Mouse (Mus musculus) intestine, embryonic 16.5 days (tissue): ENCODE data around the gene Sdhaf3. TPM values are rescaled to one million over a fixed set of nuclear protein-coding genes. Genes with fewer than 3 reads are reported as not detected.

Experiments used
- ATAC-seq: fragments of 200-750 bp; cut with Nextera tagmentation; 2 replicates; pipeline ENCODE4 v1.8.0; 2017; ENCODE audit warnings: moderate TSS enrichment, moderate library complexity
- H3K27ac ChIP-seq: fragments of 300-500 bp; sonication (generic); 2 replicates; pipeline ENCODE4 v1.5.1; 2014; ENCODE audit warnings: mild to moderate bottlenecking, low read length
- H3K27me3 ChIP-seq: fragments of 300-500 bp; sonication (generic); replicated peaks from 2 replicates; pipeline ENCODE4 v1.6.1; 2014; ENCODE audit warnings: low read length, control low read depth, mixed read lengths; ENCODE audit not compliant: control insufficient read depth, insufficient read depth
- H3K36me3 ChIP-seq: fragments of 300-500 bp; sonication (generic); 2 replicates; pipeline ENCODE4 v1.6.1; 2014; ENCODE audit warnings: low read length, control low read depth; ENCODE audit not compliant: control insufficient read depth, insufficient read depth
- H3K4me1 ChIP-seq: fragments of 300-500 bp; sonication (generic); 2 replicates; pipeline ENCODE4 v1.6.1; 2014; ENCODE audit warnings: low read length, control low read depth, mixed read lengths; ENCODE audit not compliant: control insufficient read depth, insufficient read depth
- H3K4me2 ChIP-seq: fragments of 300-500 bp; sonication (generic); 2 replicates; pipeline ENCODE4 v1.6.1; 2014; ENCODE audit warnings: low read depth, low read length, control low read depth
- H3K4me3 ChIP-seq: fragments of 300-500 bp; sonication (generic); 2 replicates; pipeline ENCODE4 v1.5.1; 2014; ENCODE audit warnings: mild to moderate bottlenecking, low read length
- H3K9ac ChIP-seq: fragments of 300-500 bp; sonication (generic); 2 replicates; pipeline ENCODE4 v1.6.1; 2014; ENCODE audit warnings: low read depth, low read length
- H3K9me3 ChIP-seq: fragments of 300-500 bp; sonication (generic); 2 replicates; pipeline ENCODE4 v1.6.1; 2016; ENCODE audit warnings: low read length, control low read depth; ENCODE audit not compliant: control insufficient read depth
- WGBS: fragments of 180-500 bp; shearing (Covaris S2); extraction: QIAGEN DNeasy Blood & Tissue Kit; methylation state at CpG from one replicate; pipeline ENCODE4 v1.1.7; 2014; 5-methylcytosine and 5-hydroxymethylcytosine counted together
- polyA plus RNA-seq: library from polyadenylated mRNA; unstranded; fragments of >200 nt; fragmentation: Nextera tagmentation; extraction: Ambion mirVana; gene quantifications from 2 replicates; pipeline ENCODE4 v1.2.1, GENCODE M21; 2015

The Sdhaf3 gene
- polyA plus RNA-seq, 1 experiment from 2014 or later = 6.0 TPM

DNA sequence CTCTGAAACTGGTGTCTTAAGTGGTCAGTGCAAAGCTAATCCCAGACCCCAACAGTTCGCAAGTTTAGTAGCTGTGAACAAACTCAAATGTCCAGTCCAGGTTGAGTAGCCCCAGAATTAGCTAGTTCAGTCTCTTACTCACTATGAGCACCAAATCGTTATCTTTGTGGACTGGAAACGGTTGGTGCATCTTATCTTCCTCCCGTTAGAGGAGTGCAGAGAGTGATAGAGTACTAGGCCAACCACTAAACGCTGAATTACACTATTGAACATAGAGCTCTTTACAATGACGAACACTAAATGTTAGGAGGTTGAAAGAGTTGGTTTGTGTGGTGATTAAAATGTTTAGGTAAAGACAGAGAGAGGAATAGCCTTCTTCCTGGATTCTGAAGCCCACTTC is 82.3 kb downstream of the Sdhaf3 start:
- Histone ChIP-seq H3K27me3 (no peaks in the 10 kb centered on the region), H3K4me1 (no peaks in the 10 kb centered on the region), H3K36me3 (no peaks in the 10 kb centered on the region), H3K9me3 (no peaks in the 10 kb centered on the region), H3K9ac (no peak overlapping the region), H3K4me2 (no peak overlapping the region), H3K27ac (no peak overlapping the region), H3K4me3 (no peak overlapping the region)
- WGBS = 84% methylated on average over 6 of the region's 6 CpGs
- ATAC-seq = no peak

DNA sequence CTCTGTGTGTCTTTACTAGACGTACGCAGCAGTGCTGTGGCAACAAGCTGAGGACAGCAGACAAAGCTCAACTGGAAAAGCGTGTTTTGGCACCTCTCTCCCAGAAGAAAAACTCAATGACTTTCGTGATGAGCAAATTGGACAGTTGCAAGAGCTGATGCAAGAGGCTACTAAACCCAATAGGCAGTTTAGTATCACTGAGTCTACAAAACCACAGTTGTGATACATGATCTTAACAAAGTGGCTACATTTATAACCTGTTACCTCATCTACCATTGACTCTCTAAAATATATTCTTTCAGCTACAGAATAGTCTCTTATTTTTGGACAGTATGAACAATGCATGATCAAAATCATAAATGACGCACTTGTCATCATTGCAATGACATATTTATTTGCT is 83.0 kb downstream of the Sdhaf3 start:
- Histone ChIP-seq H3K4me3 (no peak overlapping the region), H3K27me3 (no peaks in the 10 kb centered on the region), H3K4me2 (no peak overlapping the region), H3K36me3 (no peaks in the 10 kb centered on the region), H3K9me3 (no peaks in the 10 kb centered on the region), H3K4me1 (no peaks in the 10 kb centered on the region), H3K9ac (no peak overlapping the region), H3K27ac (no peak overlapping the region)
- no peak for ATAC-seq
- WGBS = 90% methylated on average over 5 of the region's 5 CpGs

DNA sequence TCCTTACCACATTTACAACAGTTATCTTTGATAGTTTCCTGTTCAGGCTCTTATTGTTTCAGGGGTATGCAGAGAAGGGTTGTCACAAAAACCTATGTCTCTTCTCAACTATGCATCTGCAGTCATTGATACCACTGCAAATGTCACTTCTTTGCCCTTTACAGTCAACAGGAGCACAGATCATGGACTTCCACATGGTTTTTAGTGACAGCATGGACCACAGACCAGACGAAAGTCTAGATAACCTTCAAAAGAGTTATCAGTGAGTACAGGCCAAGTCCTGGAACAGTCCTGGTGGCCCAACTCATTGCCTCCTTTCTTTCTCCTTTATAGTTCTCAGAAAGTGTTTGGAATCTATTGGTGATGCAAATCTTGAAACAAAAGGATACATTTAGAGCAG is 86.1 kb downstream of the Sdhaf3 start:
- Histone ChIP-seq H3K4me2 (no peak overlapping the region), H3K27ac (no peak overlapping the region), H3K9ac (no peak overlapping the region), H3K9me3 (no peaks in the 10 kb centered on the region), H3K4me1 (no peaks in the 10 kb centered on the region), H3K27me3 (no peaks in the 10 kb centered on the region), H3K36me3 (no peaks in the 10 kb centered on the region), H3K4me3 (no peak overlapping the region)
- WGBS = 81% methylated on average over 1 of the region's 1 CpGs
- ATAC-seq = no peak

DNA sequence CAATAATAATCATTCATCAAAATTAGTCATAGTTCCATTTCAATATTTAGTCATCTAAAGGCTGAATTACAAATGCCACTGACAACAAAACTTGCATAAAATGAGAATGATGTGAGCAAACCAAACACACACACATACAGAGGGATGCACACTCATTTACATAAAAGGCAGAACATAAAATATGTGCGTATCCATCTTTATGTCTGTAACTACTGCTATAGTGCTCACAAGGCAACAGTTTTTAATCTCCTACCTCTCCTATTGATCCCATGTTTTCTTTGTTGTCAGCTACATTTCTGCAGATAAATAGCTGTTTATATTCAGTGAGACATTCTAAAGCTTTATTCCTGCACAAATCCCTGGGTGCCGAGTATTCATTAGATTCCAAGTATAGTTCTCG is 107.0 kb downstream of the Sdhaf3 start:
- H3K9ac ChIP-seq = no peak overlapping the region
- H3K4me2 ChIP-seq = no peak overlapping the region
- H3K4me1 ChIP-seq = no peaks in the 10 kb centered on the region
- WGBS = 90% methylated on average over 3 of the region's 3 CpGs
- H3K27ac ChIP-seq = no peak overlapping the region
- no peaks in the 10 kb centered on the region for H3K9me3 ChIP-seq
- no peak overlapping the region for H3K4me3 ChIP-seq
- H3K27me3 ChIP-seq = no peaks in the 10 kb centered on the region
- no peaks in the 10 kb centered on the region for H3K36me3 ChIP-seq
- ATAC-seq = no peak

DNA sequence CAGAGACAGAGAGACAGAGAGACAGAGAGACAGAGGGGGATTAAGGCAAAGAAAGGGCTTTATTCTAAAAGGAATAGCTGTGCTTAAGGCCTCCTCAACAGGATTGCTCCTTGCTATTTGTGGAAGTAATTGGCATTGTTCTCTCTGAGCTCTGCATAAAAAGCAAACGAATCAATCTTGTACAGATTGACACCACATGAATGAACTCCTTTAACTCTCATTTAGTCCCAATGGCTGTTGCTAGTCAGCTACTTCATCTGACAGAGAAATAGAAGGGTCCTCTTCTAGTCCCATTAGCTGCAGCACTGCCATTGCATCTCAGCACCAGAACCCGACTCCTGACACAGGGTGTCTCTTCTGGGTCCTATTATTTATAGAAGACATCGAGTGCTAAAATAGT is 113.0 kb downstream of the Sdhaf3 start:
- H3K36me3 ChIP-seq = no peaks in the 10 kb centered on the region
- no peaks in the 10 kb centered on the region for H3K9me3 ChIP-seq
- no peaks in the 10 kb centered on the region for H3K4me1 ChIP-seq
- H3K4me3 ChIP-seq = no peak overlapping the region
- no peak overlapping the region for H3K27ac ChIP-seq
- H3K9ac ChIP-seq = no peak overlapping the region
- ATAC-seq = no peak
- no peak overlapping the region for H3K4me2 ChIP-seq
- WGBS = 66% methylated on average over 3 of the region's 3 CpGs
- H3K27me3 ChIP-seq = no peaks in the 10 kb centered on the region

DNA sequence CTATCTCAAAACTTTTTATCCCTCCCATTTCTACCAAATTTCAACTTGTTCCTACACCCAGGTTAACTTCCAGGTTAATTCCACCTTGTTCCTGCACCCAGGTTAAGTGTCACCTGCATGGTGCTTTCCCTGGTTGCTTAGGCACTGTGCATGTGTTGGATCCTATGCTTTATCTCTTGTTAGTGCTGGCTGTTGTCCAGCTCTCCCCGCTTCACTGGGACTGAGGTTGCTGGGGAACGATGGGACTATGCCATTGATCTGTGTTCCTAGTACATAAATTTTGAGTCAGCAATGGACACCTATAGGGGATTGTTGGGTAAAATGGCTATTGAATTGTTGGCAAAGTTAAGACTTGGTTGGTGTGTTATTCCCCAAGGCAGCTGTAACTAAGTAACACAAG is 113.7 kb downstream of the Sdhaf3 start:
- Histone ChIP-seq H3K36me3 (no peaks in the 10 kb centered on the region), H3K4me3 (no peak overlapping the region), H3K4me2 (no peak overlapping the region), H3K4me1 (no peaks in the 10 kb centered on the region), H3K9ac (no peak overlapping the region), H3K27me3 (no peaks in the 10 kb centered on the region), H3K9me3 (no peaks in the 10 kb centered on the region), H3K27ac (no peak overlapping the region)
- no peak for ATAC-seq
- 53% methylated on average over 2 of the region's 2 CpGs for WGBS

DNA sequence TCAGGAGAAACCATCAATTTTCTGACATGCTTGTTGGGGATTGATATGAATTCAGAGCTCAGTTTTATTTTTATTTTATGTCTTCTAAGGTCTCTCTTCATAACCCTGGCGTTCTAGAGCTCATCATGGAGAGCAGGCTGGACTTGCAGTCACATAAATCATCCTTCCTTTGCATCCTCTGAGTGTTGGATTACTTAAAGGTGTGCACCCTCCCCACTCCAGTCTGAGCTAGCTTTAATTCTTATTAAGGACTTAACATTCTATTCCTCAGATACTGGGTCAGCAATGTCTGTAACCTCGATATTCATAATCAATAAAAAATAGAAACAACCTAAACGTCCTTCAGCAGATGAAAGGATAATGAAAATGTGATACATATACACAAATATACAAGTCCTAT is 126.2 kb downstream of the Sdhaf3 start:
- Histone ChIP-seq H3K4me2 (no peak overlapping the region), H3K27ac (no peak overlapping the region), H3K9ac (no peak overlapping the region), H3K27me3 (no peaks in the 10 kb centered on the region), H3K36me3 (no peaks in the 10 kb centered on the region), H3K4me1 (no peaks in the 10 kb centered on the region), H3K9me3 (no peaks in the 10 kb centered on the region), H3K4me3 (no peak overlapping the region)
- 62% methylated on average over 3 of the region's 3 CpGs for WGBS
- ATAC-seq = no peak

DNA sequence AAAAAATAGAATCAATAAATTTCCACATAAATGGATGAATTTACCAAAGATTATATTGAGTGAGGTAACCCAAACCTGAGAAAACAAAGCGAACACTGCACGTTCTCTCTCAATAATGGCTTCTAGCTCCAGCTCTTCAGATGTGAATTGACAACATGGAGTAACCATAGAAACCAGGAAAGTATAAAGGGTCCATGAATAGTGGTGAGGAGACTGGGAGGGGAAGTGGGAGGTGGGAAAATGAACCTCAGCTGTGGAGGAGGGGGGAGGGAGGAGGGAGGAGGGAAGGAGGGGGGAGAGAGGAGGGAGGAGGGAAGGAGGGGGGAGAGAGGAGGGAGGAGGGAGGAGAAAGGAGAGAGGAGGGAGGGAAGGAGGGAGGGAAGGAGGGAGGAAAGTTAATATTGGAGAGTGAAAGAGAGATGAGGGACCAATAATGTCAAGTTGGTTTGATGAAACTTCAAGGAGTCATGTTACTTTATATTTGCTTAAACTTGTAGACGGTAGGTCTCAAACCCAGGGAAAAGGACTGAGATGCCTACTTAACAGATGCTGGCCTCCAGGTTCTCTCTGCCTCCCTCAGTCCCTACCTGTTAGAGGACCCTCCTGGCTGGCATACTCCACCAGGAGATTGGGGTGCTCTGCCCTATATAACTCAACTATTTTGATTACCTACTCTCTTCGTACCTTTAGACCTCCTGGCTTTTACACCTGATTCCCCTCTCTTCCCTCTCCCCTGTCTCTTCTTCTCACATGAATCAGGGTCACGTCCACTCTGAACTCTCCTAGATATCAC is 126.9 kb downstream of the Sdhaf3 start:
- H3K4me1 ChIP-seq = no peaks in the 10 kb centered on the region
- no peaks in the 10 kb centered on the region for H3K36me3 ChIP-seq
- no peaks in the 10 kb centered on the region for H3K27me3 ChIP-seq
- H3K9me3 ChIP-seq = no peaks in the 10 kb centered on the region
- WGBS = 67% methylated on average over 5 of the region's 5 CpGs
- no peak overlapping the region for H3K4me2 ChIP-seq
- H3K4me3 ChIP-seq = no peak overlapping the region
- no peak overlapping the region for H3K9ac ChIP-seq
- ATAC-seq = no peak
- H3K27ac ChIP-seq = no peak overlapping the region

DNA sequence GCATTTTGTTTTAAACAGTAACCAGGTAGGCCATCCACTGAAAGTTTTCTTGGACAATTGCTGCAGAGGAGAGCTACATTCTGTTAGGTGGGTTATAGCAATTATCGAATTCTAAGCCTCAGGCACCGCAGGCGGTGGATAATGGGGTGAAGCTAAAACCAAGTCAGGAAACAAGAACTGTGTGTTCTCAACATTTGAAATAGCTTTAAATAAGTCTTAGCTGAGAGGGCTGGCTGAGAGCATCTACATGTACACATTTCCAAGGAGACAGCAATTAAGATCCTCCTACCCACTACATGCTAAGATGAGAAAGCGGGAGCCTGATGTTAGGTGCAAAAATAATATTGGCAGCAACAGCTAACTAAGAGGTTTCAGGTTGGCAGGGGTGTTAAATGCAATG is 127.9 kb downstream of the Sdhaf3 start:
- Histone ChIP-seq H3K4me1 (no peaks in the 10 kb centered on the region), H3K9ac (no peak overlapping the region), H3K9me3 (no peaks in the 10 kb centered on the region), H3K4me2 (no peak overlapping the region), H3K27me3 (no peaks in the 10 kb centered on the region), H3K4me3 (no peak overlapping the region), H3K36me3 (no peaks in the 10 kb centered on the region), H3K27ac (no peak overlapping the region)
- 92% methylated on average over 4 of the region's 4 CpGs for WGBS
- no peak for ATAC-seq

DNA sequence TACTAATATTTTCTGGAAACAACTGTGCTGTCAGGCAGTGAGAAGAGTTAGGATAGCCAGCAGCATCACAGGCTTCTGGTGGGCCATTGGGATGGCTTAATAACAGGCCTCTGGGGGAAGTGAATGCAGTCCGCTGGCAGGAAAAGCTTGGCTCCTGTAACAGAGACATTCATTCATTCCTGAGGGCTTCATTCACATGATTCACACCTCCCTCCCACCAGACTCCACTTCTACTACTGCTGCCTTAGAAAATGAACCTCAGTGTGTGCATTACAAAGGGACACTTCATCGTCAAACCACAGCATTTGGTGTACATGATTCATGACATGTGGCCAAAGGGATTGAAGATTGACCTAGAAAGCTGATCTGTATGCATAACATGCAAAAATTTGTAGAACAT is 128.6 kb downstream of the Sdhaf3 start:
- Histone ChIP-seq H3K4me3 (no peak overlapping the region), H3K36me3 (no peaks in the 10 kb centered on the region)
- 81% methylated on average over 2 of the region's 2 CpGs for WGBS

More for the DNA sequence above, 128.6 kb downstream of the Sdhaf3 start:
- Histone ChIP-seq H3K9me3 (no peaks in the 10 kb centered on the region), H3K4me1 (no peaks in the 10 kb centered on the region), H3K27me3 (no peaks in the 10 kb centered on the region), H3K4me2 (no peak overlapping the region), H3K9ac (no peak overlapping the region), H3K27ac (no peak overlapping the region)
- ATAC-seq = no peak
